Mouse (Mus musculus) G1E (cell line): ENCODE data around the gene Dlgap5.

ENCODE experiments used
- CTCF ChIP-seq: IDR thresholded peaks from 2 replicates; pipeline ENCODE4 v1.5.1; 2012; ENCODE audit warnings: low read depth, low read length, inconsistent platforms, mixed read lengths
- GATA1 ChIP-seq: IDR thresholded peaks from 2 replicates; pipeline ENCODE4 v1.6.1; 2012; ENCODE audit warnings: borderline replicate concordance, low read length, inconsistent platforms, mixed read lengths
- GATA2 ChIP-seq: IDR thresholded peaks from 2 replicates; pipeline ENCODE4 v1.6.1; 2012; ENCODE audit warnings: low read depth, low read length, inconsistent platforms, borderline replicate concordance
- POLR2AphosphoS5 ChIP-seq: IDR thresholded peaks from 2 replicates; pipeline ENCODE4 v1.6.1; 2012; ENCODE audit warnings: low read depth, low read length, inconsistent platforms; ENCODE audit not compliant: insufficient replicate concordance
- TAL1 ChIP-seq: conservative IDR thresholded peaks from 2 replicates; pipeline ENCODE4 v1.6.1; 2012; ENCODE audit warnings: low read depth, low read length, inconsistent platforms, mixed read lengths

- no peak for TF ChIP-seq CTCF
- no peak for TF ChIP-seq TAL1
- TF ChIP-seq GATA1, result no peak
- no peak for TF ChIP-seq POLR2AphosphoS5
- TF ChIP-seq GATA2, result no peak
These were observed 15.5 kb downstream of the Dlgap5 start for GRCm38 (mm10) chr14:47402735-47403134.
